Mouse (Mus musculus) T-helper 2 cell (primary cell): ENCODE data around the gene 6030408B16Rik.

Experiments used
- in situ Hi-C: fragments of 300-600 bp; cut with MboI, MseI; formaldehyde crosslinking; loops from one replicate; pipeline ENCODE4 v1.15.1; 2025; ENCODE audit warnings: high pct_unique_total_duplicates

6030408B16Rik gene

GRCm38 (mm10) chr15:101296091-101296490 lies 3.1 kb downstream of the 6030408B16Rik start:
- in situ Hi-C loops, result no loop called here

GRCm38 (mm10) chr15:101297988-101298387 lies 5.0 kb downstream of the 6030408B16Rik start:
- in situ Hi-C loops, result no loop called here

GRCm38 (mm10) chr15:101298550-101298949 lies 5.5 kb downstream of the 6030408B16Rik start:
- in situ Hi-C loops, result no loop called here

- in situ Hi-C loops, result no loop called here
Observed at GRCm38 (mm10) chr15:101299480-101299960, 6.5 kb downstream of the 6030408B16Rik start.

- in situ Hi-C loops, result no loop called here
Observed at GRCm38 (mm10) chr15:101300128-101300527, 7.1 kb downstream of the 6030408B16Rik start.

GRCm38 (mm10) chr15:101302201-101302600 lies 9.2 kb downstream of the 6030408B16Rik start:
- in situ Hi-C loops, result no loop called here

GRCm38 (mm10) chr15:101303830-101304229 lies 10.8 kb downstream of the 6030408B16Rik start:
- in situ Hi-C loops, result no loop called here

DNA sequence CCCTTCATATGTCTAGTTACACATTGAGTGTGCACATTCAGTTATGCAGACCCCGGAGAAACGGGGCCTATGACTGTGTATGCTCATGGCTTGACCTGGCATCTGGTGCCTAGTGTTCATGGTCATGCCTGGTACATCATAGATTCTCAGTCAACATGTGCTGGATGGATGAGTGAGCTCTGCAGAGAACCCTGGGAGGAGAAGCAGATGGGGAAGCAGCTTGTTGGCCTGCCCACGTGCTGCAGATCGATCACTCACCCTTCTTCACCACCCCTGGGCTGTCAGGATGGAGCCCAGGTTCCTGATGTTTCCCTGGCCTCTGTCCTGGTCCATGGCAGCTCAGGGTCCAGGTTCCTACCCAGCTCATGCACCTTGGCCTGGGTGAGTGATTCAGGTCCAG lies 13.4 kb downstream of the 6030408B16Rik start:
- in situ Hi-C loops, result no loop called here

- in situ Hi-C loops, result no loop called here
Observed at GRCm38 (mm10) chr15:101308440-101309348, 15.7 kb downstream of the 6030408B16Rik start.

GRCm38 (mm10) chr15:101309493-101309892 lies 16.5 kb downstream of the 6030408B16Rik start:
- in situ Hi-C loops, result no loop called here

GRCm38 (mm10) chr15:101311087-101311770 lies 18.2 kb downstream of the 6030408B16Rik start:
- in situ Hi-C loops, result no loop called here

DNA sequence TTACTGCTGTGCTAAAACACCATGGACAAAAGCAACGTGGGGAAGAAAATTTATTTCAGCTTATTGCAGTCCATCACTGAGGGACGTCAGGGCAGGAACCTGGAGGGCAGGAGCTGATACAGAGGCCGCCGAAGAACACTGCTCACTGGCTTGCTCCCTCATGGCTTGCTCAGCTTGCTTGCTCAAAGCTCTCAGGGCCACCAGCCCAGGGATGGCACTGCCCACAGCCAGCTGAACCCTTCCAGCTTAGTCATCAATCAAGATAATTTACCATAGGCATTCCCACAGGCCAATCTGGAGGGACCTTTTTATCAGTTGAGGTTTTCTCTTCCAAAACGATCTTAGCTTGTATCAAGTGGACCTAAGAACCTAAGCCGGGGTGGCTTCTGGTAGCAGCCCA lies 19.0 kb downstream of the 6030408B16Rik start:
- in situ Hi-C loops, result no loop called here

GRCm38 (mm10) chr15:101315378-101315777 lies 22.4 kb downstream of the 6030408B16Rik start:
- in situ Hi-C loops, result no loop called here

DNA sequence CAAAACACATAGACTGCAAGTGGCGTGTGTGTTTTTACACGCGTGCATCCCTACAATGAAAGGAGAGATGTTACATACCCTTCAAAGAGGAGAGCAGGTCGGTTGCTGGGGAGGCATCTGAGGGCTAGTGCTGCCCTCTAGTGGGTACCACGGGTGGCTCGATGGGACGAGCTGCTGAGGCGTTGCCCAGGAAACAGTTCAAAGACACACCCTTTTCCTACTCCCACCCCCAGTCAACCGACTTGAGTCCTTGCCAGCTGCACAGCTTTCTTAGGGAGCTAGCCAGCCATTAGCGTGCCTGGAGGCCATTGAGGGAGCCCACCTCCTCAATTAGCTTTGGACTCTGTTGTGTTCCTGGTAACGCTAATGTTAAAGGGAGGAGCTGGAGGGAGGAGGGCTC lies 22.8 kb downstream of the 6030408B16Rik start:
- in situ Hi-C loops, result no loop called here

- in situ Hi-C loops, result no loop called here
Observed at GRCm38 (mm10) chr15:101316279-101316912, 23.4 kb downstream of the 6030408B16Rik start.

GRCm38 (mm10) chr15:101316913-101317813 lies 24.2 kb downstream of the 6030408B16Rik start:
- in situ Hi-C loops, result no loop called here

- in situ Hi-C loops, result no loop called here
Observed at GRCm38 (mm10) chr15:101317814-101318500, 24.9 kb downstream of the 6030408B16Rik start.

- in situ Hi-C loops, result no loop called here
Observed at GRCm38 (mm10) chr15:101318889-101319765, 26.1 kb downstream of the 6030408B16Rik start.

DNA sequence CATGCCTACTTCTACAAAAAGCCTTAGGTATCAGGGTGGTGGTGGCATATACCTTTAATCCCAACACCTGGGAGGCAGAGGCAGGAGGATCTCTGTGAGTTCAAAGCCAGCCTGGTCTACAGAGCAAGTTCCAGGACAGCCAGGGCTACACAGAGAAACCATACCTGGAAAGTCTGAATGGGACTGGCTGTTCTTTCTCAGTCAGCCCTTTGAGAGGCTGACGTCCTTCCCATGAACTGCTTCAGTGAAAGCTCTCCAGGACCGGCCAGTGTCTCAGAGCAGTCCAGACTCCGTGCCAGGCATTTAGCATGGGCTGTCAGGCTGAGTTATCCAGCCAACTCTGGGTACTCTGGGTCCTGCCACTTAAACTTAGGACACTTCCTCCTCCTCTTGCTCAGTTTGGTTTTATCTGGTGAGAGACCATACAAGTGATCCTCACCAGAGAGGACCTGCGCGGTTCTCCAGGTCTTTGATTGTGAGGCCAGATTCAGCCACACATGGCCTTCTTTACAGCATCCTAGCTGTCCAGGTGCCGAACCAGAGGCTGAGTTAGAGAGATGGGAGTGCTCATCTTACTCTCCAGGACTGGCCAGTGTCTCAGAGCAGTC lies 27.1 kb downstream of the 6030408B16Rik start:
- in situ Hi-C loops, result no loop called here
